In the genomic region with DNA sequence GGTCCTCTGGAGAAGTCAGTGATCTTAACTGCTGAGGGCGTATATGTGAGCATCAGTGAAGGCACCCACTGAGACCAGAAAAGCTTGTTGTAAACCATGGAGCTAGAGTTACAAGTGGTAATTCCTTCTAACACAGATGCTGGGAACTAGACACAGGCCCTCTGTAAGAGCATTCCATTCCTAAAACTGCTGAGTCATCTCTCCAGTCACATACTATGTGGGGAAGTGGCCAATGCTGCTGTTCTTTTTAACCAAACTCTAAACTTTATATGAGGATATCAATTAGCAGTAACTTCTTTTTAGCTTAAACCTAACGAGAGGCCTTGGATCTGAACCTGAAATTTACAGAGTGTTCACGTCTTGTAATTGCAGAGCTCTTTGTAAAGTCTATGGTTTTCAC, we compare ENCODE assay signal across 1 mouse cellular context.
TF ChIP-seq lines count a peak whose summit lies in the region.

No protein-coding gene starts in this region.

TF ChIP-seq in CH12.LX, 34 proteins besides CTCF, POLR2A, EP300 and RAD21 (continued from another document):
- no peak for TF ChIP-seq ZC3H11A (IDR thresholded peaks at IDR 0.05; ENCODE audit: low read depth, low read length)
